Mouse (Mus musculus) midbrain, embryonic 11.5 days (tissue): ENCODE data around the gene Tmem267. TPM values are rescaled to one million over a fixed set of nuclear protein-coding genes. Genes with fewer than 3 reads are reported as not detected.

Experiments
- ATAC-seq: fragments of 200-750 bp; cut with Nextera tagmentation; 2 replicates; pipeline ENCODE4 v1.8.0; 2017; ENCODE audit warnings: moderate TSS enrichment, moderate library complexity; ENCODE audit not compliant: low FRiP score
- DNase-seq: peaks from one replicate; pipeline ENCODE4 v3.0.0; 2015; ENCODE audit warnings: low spot score; ENCODE audit errors: missing footprints
- H3K27ac ChIP-seq: fragments of 300-500 bp; sonication (generic); 2 replicates; pipeline ENCODE4 v1.5.1; 2014; ENCODE audit warnings: low read depth, low read length
- H3K27me3 ChIP-seq: fragments of 300-500 bp; sonication (generic); 2 replicates; pipeline ENCODE4 v1.6.1; 2014; ENCODE audit warnings: mild to moderate bottlenecking, low read length, moderate library complexity, mixed read lengths; ENCODE audit not compliant: control insufficient read depth, insufficient read depth
- H3K36me3 ChIP-seq: fragments of 300-500 bp; sonication (generic); 2 replicates; pipeline ENCODE4 v1.6.1; 2014; ENCODE audit warnings: mild to moderate bottlenecking, low read length, moderate library complexity, mixed read lengths; ENCODE audit not compliant: control insufficient read depth, insufficient read depth
- H3K4me1 ChIP-seq: fragments of 300-500 bp; sonication (generic); 2 replicates; pipeline ENCODE4 v1.6.1; 2014; ENCODE audit warnings: low read length; ENCODE audit not compliant: control insufficient read depth, insufficient read depth
- H3K4me2 ChIP-seq: fragments of 300-500 bp; sonication (generic); 2 replicates; pipeline ENCODE4 v1.6.1; 2014; ENCODE audit warnings: mild to moderate bottlenecking, moderate library complexity
- H3K4me3 ChIP-seq: fragments of 300-500 bp; sonication (generic); 2 replicates; pipeline ENCODE4 v1.5.1; 2014; ENCODE audit warnings: low read depth, low read length
- H3K9ac ChIP-seq: fragments of 300-500 bp; sonication (generic); 2 replicates; pipeline ENCODE4 v1.6.1; 2014; ENCODE audit warnings: low read length
- H3K9me3 ChIP-seq: fragments of 300-500 bp; sonication (generic); 2 replicates; pipeline ENCODE4 v1.6.1; 2016; ENCODE audit warnings: low read length; ENCODE audit not compliant: control insufficient read depth
- WGBS: fragments of 180-500 bp; shearing (Covaris S2); extraction: QIAGEN DNeasy Blood & Tissue Kit; methylation state at CpG from one replicate; pipeline ENCODE4 v1.1.7; 2014; 5-methylcytosine and 5-hydroxymethylcytosine counted together
- polyA plus RNA-seq: library from polyadenylated mRNA; unstranded; fragments of >200 nt; fragmentation: Nextera tagmentation; extraction: Ambion mirVana; gene quantifications from 2 replicates; pipeline ENCODE4 v1.2.1, GENCODE M21; 2014

Gene Tmem267
- 1.8 and 2.6 TPM in 2 replicates for polyA plus RNA-seq

DNA sequence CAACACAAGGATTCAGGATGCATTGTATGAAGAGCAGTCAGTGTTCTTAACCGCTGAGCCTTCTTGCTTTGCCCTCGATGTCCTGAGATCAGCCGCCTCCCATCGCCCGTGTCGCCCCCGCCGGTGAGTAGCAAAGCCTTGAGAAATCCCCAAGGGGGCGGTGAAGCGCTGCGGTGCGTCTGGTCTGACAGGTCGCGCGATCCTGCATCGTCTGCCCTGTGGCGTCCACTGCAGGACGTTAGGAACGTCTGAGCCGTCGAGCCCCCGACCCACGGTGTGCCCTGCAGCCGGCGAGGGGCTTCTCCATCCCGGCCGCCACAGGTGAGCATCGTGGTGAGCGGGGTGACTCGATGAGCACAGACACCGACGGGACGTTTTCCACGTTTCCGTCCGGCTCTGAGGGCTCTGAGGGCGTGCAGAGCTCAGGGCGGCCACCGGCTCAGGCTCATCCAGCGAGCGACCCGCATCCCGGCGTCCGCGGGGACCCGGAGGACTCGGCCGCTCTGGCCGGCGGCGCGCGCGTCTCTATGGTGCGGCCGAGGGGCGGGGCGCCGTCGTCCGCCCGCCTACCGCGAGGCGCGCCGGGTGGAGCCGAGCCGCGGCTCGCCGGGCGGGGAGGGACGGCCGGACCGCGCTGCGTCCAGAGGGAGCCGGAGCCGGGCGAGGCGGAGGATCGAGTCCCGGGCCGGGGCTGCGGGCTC is at the start of gene Tmem267, which contains the start of gene 3110070M22Rik:
Gene Tmem267, plus strand, starts transcription at position 160 of the 701 bp plus-strand sequence.
Gene 3110070M22Rik, minus strand, starts transcription at position 504 of the 701 bp plus-strand sequence.
- 78% methylated on average over 87 of the region's 87 CpGs for WGBS
- Histone ChIP-seq H3K4me1 (no peaks in the 10 kb centered on the region), H3K36me3 (peaks cover 19% of the 10 kb centered on the region; the same call in 1 of the 2 replicates), H3K27me3 (no peaks in the 10 kb centered on the region), H3K4me2 (peak within 1 kb of the TSS; percentile 23; the same call in 1 of the 2 replicates), H3K9me3 (peaks cover 9% of the 10 kb centered on the region), H3K27ac (peak within 1 kb of the TSS; percentile 6; the same call in 1 of the 2 replicates), H3K9ac (peak within 1 kb of the TSS; percentile 7; the same call in 1 of the 2 replicates), H3K4me3 (no peak within 1 kb of the TSS)
- ATAC-seq (no peak), DNase-seq (peak; percentile 98)

DNA sequence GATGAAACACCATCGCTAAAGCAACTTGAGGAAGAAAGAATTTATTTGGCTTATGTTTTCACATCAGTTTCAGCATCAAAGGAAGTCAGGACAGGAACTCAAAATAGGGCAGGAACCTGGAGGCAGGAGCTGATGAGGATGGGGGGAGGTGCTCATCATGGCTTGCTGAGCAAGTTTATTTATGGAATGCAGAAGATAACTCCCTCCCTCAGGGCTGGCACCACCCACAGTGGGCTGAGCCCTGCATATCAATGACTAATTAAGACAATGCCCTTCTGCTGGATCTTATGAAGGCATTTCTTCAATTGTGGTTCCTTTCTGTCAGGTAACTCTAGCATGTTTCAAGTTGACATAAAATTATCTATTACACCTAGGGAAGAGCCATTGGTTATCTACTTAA is 45.6 kb upstream of the Tmem267 start:
- H3K27me3 ChIP-seq: no peaks in the 10 kb centered on the region
- H3K9ac ChIP-seq: no peak overlapping the region
- no peak overlapping the region for H3K4me3 ChIP-seq
- WGBS: 92% methylated on average over 1 of the region's 1 CpGs
- DNase-seq (no peak), ATAC-seq (no peak)
- H3K36me3 ChIP-seq: peaks cover 27% of the 10 kb centered on the region
- no peak overlapping the region for H3K4me2 ChIP-seq
- H3K27ac ChIP-seq: no peak overlapping the region
- H3K4me1 ChIP-seq: no peaks in the 10 kb centered on the region
- H3K9me3 ChIP-seq: no peaks in the 10 kb centered on the region

GRCm38 (mm10) chr13:119453563-119453962 is 34.3 kb upstream of the Tmem267 start:
- no peak overlapping the region for H3K4me3 ChIP-seq
- no peaks in the 10 kb centered on the region for H3K9me3 ChIP-seq
- ATAC-seq: no peak
- WGBS: 95% methylated on average over 4 of the region's 4 CpGs
- no peak overlapping the region for H3K27ac ChIP-seq
- no peak overlapping the region for H3K9ac ChIP-seq
- no peaks in the 10 kb centered on the region for H3K4me1 ChIP-seq
- DNase-seq: no peak
- no peak overlapping the region for H3K4me2 ChIP-seq
- no peaks in the 10 kb centered on the region for H3K27me3 ChIP-seq
- peaks cover 22% of the 10 kb centered on the region for H3K36me3 ChIP-seq

- Histone ChIP-seq H3K27ac (no peak overlapping the region), H3K27me3 (no peaks in the 10 kb centered on the region), H3K4me1 (no peaks in the 10 kb centered on the region), H3K9me3 (no peaks in the 10 kb centered on the region), H3K9ac (no peak overlapping the region), H3K36me3 (peaks cover 18% of the 10 kb centered on the region), H3K4me2 (no peak overlapping the region), H3K4me3 (no peak overlapping the region)
- no peak for ATAC-seq
- DNase-seq: no peak
Observed at GRCm38 (mm10) chr13:119455082-119455481, 32.8 kb upstream of the Tmem267 start.

DNA sequence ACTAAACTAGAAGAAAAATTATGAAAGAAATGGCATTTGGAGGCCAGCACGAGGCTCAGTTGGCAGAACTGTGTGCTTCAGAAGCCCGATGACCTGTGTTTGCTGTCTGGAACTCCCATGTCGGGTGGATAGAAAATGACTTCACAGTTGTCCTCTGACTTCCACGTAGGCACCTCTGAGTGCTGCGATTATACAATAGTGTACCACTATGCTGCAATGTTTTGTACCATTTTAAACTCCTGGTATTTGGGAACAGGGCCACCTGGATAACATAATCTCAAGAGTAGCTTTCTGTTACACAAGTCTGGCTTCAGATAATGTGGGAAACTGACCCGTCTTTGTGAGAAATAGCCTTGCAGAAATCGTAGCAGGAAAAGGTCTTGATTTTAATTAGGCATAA is 31.5 kb upstream of the Tmem267 start:
- Histone ChIP-seq H3K4me1 (no peaks in the 10 kb centered on the region), H3K4me3 (no peak overlapping the region), H3K27ac (no peak overlapping the region), H3K9me3 (no peaks in the 10 kb centered on the region), H3K36me3 (peaks cover 10% of the 10 kb centered on the region; the same call in 1 of the 2 replicates), H3K9ac (no peak overlapping the region), H3K4me2 (no peak overlapping the region), H3K27me3 (no peaks in the 10 kb centered on the region)
- DNase-seq: no peak
- ATAC-seq: no peak
- WGBS: 93% methylated on average over 7 of the region's 7 CpGs

GRCm38 (mm10) chr13:119461900-119462595 is 25.8 kb upstream of the Tmem267 start:
- DNase-seq (no peak), ATAC-seq (peak; percentile 77)
- Histone ChIP-seq H3K9ac (peak overlapping the region; percentile 88), H3K36me3 (peaks cover 2% of the 10 kb centered on the region; the same call in 1 of the 2 replicates), H3K4me2 (peak overlapping the region; percentile 44), H3K4me3 (peak overlapping the region; percentile 76), H3K9me3 (no peaks in the 10 kb centered on the region), H3K4me1 (peaks cover 7% of the 10 kb centered on the region), H3K27me3 (no peaks in the 10 kb centered on the region), H3K27ac (peak overlapping the region; percentile 50)
- 12% methylated on average over 10 of the region's 10 CpGs for WGBS

DNA sequence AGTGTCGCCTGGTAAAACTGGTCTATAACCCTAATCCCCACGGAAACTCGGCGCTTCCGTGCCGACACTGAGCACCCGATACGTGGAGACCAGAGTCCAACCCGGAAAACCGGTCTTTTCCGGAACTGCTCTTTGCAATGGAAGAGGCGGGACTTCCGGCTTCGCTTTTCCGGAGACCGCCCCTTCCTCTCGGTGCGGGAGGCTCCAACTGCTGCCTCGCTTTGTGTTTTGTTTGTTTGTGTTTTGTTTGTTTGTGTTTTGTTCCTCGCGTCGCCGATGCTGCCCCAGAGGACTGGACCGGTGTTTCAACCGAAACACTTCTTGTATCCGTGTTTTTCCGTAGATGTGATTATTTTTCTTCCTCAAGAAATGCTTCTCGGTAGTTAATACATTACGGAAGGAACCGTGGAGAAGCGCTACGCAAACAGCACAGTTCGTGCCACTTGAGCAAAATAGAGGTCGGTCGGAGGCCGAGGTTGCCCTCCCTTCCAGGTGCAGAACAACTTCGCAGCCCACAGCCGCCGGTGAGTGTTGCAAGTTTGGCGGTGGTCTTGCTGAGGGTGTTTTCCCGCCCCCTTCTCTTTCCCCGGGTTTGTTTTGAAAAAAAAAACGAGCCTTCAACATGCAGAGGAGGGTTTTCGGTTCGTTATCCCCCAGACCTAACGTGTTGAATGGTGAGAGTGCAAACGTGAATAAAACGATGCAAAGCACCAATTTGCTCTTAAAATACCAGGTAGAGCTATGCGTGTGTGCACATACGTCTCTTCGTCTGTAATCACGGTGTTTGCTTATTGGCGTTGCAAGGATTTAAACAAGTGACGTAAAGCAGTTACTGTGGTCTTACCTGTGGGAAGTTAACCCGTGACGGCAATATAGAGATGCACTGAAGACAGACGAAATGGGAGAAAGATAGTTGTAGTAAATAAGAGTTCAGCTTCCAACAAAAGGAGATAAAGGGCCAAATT is 25.0 kb upstream of the Tmem267 start, which contains the start of gene 4833420G17Rik:
Gene 4833420G17Rik, plus strand, starts transcription at position 173 of the 965 bp plus-strand sequence.
- 7% methylated on average over 57 of the region's 57 CpGs for WGBS
- Histone ChIP-seq H3K9me3 (no peaks in the 10 kb centered on the region), H3K27me3 (no peaks in the 10 kb centered on the region), H3K4me1 (peaks cover 7% of the 10 kb centered on the region), H3K36me3 (peaks cover 4% of the 10 kb centered on the region), H3K9ac (peak within 1 kb of the TSS; percentile 88), H3K4me2 (peak within 1 kb of the TSS; percentile 74), H3K4me3 (peak within 1 kb of the TSS; percentile 76), H3K27ac (peak within 1 kb of the TSS; percentile 50)
- ATAC-seq (peak; percentile 96), DNase-seq (peak; percentile 98)

DNA sequence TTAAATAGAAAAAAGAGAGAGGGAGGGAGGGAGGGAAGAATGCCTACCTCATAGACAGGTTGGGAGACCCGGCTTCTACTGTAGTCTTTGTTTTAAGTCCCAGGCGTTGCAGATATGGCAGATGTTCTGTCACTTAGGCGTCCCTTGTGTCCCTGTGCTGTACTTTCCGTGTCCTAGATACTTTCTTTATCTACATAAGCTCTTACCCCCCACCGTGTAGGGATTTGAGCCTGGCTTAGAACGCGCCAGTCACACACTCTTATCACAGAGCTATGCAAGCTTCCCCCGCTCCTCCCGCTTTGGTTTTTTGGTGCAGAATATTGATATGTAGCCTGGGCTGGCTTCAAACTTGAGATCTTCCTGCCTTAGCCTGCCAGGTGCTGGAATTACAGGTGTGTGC is 11.2 kb upstream of the Tmem267 start:
- 84% methylated on average over 9 of the region's 9 CpGs for WGBS
- Histone ChIP-seq H3K9ac (no peak overlapping the region), H3K36me3 (peaks cover 23% of the 10 kb centered on the region), H3K9me3 (no peaks in the 10 kb centered on the region), H3K27me3 (no peaks in the 10 kb centered on the region), H3K4me1 (no peaks in the 10 kb centered on the region), H3K4me2 (no peak overlapping the region), H3K4me3 (no peak overlapping the region), H3K27ac (no peak overlapping the region)
- ATAC-seq (no peak), DNase-seq (no peak)
